Mouse (Mus musculus): ENCODE data around the gene Sh3d21. TPM values are rescaled to one million over a fixed set of nuclear protein-coding genes. Genes with fewer than 3 reads are reported as not detected.

Sh3d21 gene
- total and polyA plus RNA-seq, 3 experiments, result 1.5 to 2.7 (median 2.0) TPM

DNA sequence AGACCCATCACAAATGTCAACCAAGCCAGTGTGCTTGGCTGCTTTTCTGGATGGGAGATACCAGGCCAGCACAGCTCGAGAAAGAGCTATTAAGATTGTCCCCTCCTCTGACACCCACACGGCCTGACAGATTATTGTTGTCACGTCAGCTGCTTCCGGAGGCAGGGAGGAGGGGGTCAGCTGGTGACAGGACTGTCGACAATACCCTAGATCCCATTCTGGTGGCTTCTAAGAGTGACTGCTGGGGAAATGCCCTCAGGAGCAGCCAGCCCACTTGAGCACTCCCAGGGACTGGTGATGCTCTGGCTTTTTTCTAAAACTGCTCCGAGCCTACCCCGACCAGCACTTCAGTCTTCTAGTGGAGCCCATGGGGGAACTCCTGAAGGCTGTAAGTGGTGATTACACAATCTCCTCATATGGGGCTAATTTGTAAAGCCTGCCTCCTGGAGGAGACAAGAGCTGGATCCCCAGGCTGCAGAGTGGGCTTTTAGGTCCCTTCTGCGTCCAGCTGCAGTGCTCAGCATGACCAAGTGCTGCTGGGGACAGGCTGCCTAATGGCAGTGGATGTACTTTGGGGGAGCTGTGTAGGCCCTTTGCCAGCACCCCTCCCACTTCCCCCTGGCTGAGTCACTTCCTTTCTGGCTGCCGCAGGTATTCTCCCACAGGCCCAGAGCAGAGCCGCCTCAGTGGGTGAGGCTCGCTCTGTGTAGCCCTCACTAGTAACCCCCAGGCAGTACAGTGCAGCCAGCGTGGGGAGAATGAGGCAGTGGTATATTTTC lies 52.7 kb downstream of the Sh3d21 start:
- Histone ChIP-seq H3K36me3 (ENCODE audit: control insufficient read depth, insufficient read depth, low read length) (peaks cover 8% of the 10 kb centered on the region; the same call in 1 of the 2 replicates), H3K4me1 (ENCODE audit: control insufficient read depth, insufficient read depth, low read length) (peaks cover 47% of the 10 kb centered on the region), H3K9ac (ENCODE audit: low read depth, low read length) (peak overlapping the region; percentile 41), H3K4me3 (peak overlapping the region; percentile 40), H3K79me2 (replicated peaks; ENCODE audit: control insufficient read depth, insufficient read depth, low read length) (peaks cover 3% of the 10 kb centered on the region), H3K27ac (peak overlapping the region; percentile 97), H3K27me3 (ENCODE audit: control insufficient read depth, insufficient read depth, low read length) (no peaks in the 10 kb centered on the region)
- intact Hi-C loops (cut with DNase I), result no loop called here
- TF ChIP-seq CTCF (IDR thresholded peaks at IDR 0.05) (peak; percentile 52), EP300 (IDR thresholded peaks at IDR 0.05; ENCODE audit: insufficient read depth, low read depth, low read length) (peak; percentile 77), POLR2A (IDR thresholded peaks at IDR 0.05; ENCODE audit: insufficient read depth, low read depth, low read length) (peak; percentile 92)
- DNase-seq, result peak; percentile 92 to 93
- under 1% methylated on average over 12 of the region's 12 CpGs for WGBS

GRCm38 (mm10) chr4:126109613-126110373 lies 53.5 kb downstream of the Sh3d21 start:
- TF ChIP-seq EP300 (IDR thresholded peaks at IDR 0.05; ENCODE audit: insufficient read depth, low read depth, low read length) (no peak), CTCF (IDR thresholded peaks at IDR 0.05) (no peak), POLR2A (IDR thresholded peaks at IDR 0.05; ENCODE audit: insufficient read depth, low read depth, low read length) (no peak)
- peak overlapping the region; percentile 26 for H3K9ac ChIP-seq (ENCODE audit: low read depth, low read length)
- H3K4me1 ChIP-seq (ENCODE audit: control insufficient read depth, insufficient read depth, low read length), result peaks cover 49% of the 10 kb centered on the region
- intact Hi-C loops (cut with DNase I), result no loop called here
- no peaks in the 10 kb centered on the region for H3K27me3 ChIP-seq (ENCODE audit: control insufficient read depth, insufficient read depth, low read length)
- 22% methylated on average over 10 of the region's 10 CpGs for WGBS
- peaks cover 3% of the 10 kb centered on the region for H3K79me2 ChIP-seq (replicated peaks; ENCODE audit: control insufficient read depth, insufficient read depth, low read length)
- peak overlapping the region; percentile 97 for H3K27ac ChIP-seq
- peak overlapping the region; percentile 40 for H3K4me3 ChIP-seq
- no peak for DNase-seq
- H3K36me3 ChIP-seq (ENCODE audit: control insufficient read depth, insufficient read depth, low read length), result peaks cover 8% of the 10 kb centered on the region; the same call in 1 of the 2 replicates

DNA sequence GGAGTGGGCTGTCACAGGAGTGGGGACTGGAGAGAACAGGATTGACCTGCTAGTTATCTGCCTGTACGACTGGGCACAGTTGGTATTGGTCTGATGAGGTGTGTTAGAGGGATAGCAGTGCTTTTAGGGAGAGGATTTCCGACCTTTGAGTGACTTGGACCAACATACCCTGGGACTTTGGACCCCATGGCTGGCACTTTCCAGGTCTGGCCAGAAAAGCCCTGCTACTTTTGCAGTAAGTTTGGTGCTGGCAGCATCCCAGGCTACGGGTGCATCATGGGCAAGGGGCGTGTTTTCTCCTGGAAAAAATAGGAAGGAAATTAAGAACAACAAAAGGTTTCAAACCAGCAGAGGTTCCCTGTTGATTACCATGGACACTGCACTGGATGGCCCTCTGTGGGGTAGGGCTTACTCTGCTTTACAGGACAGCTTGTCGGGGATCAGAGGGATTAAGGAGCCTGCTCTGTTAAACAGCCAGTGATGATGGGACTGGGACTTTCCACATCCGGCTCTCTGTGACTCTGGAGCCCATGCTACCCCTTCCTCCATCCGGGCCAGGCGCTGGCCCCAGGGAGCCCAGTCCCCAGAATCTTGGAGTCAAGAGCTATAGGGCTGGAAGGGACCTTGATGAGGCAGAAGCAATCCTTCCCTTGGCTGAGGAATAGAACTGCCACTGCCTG lies 55.1 kb downstream of the Sh3d21 start:
- Histone ChIP-seq H3K27ac (peak overlapping the region; percentile 97), H3K9ac (ENCODE audit: low read depth, low read length) (0 out of 2 replicates have a peak overlapping the region, but pooled peaks have one; percentile 12), H3K4me1 (ENCODE audit: control insufficient read depth, insufficient read depth, low read length) (peaks cover 42% of the 10 kb centered on the region), H3K27me3 (ENCODE audit: control insufficient read depth, insufficient read depth, low read length) (no peaks in the 10 kb centered on the region), H3K4me3 (no peak overlapping the region), H3K36me3 (ENCODE audit: control insufficient read depth, insufficient read depth, low read length) (peaks cover 8% of the 10 kb centered on the region; the same call in 1 of the 2 replicates), H3K79me2 (replicated peaks; ENCODE audit: control insufficient read depth, insufficient read depth, low read length) (peaks cover 2% of the 10 kb centered on the region)
- DNase-seq, result peak in 1 of 2 experiments; percentile 36
- TF ChIP-seq CTCF (IDR thresholded peaks at IDR 0.05) (no peak), POLR2A (IDR thresholded peaks at IDR 0.05; ENCODE audit: insufficient read depth, low read depth, low read length) (0 out of 2 replicates have a peak, but pooled peaks have one; percentile 43)
- intact Hi-C loops (cut with DNase I), result no loop called here
- WGBS, result 29% methylated on average over 8 of the region's 8 CpGs

DNA sequence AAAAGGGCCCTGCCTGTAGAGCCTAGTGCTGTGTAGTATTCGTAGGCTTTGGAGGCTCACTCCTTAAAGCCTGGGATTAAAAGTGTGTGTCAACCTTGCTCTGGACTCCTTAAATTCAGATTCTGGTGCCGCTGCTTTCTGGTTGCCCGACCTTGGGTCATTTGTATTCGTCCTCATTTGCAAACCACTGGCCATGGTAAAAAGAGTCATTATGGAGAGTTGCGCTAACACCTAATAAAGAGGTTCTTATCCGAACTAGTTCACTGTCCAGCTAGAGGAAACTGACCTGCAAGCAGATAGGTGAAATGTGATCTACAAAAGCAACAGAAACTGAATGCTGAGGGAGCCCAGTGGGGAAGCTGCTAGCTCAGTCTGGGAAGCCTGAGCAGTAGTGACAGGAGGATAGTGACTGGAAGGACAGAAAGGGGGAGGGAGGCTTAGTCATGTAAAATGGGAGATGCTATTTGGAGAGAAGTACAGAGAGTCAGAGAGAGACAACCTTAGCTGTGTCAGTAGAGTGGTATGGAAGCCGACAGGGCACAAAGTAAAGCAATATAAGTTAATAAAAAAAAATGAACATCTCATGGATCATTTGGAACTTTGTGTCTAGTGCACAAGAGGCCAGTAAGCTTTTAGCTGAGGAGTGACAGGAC lies 58.0 kb downstream of the Sh3d21 start:
- intact Hi-C loops (cut with DNase I), result no loop called here
- TF ChIP-seq EP300 (IDR thresholded peaks at IDR 0.05; ENCODE audit: insufficient read depth, low read depth, low read length) (no peak), POLR2A (IDR thresholded peaks at IDR 0.05; ENCODE audit: insufficient read depth, low read depth, low read length) (no peak), CTCF (IDR thresholded peaks at IDR 0.05) (no peak)
- peaks cover 10% of the 10 kb centered on the region; the same call in 1 of the 2 replicates for H3K36me3 ChIP-seq (ENCODE audit: control insufficient read depth, insufficient read depth, low read length)
- H3K27ac ChIP-seq, result no peak overlapping the region; the same call in 1 of the 2 replicates
- H3K27me3 ChIP-seq (ENCODE audit: control insufficient read depth, insufficient read depth, low read length), result no peaks in the 10 kb centered on the region
- 65% methylated on average over 7 of the region's 7 CpGs for WGBS
- H3K79me2 ChIP-seq (replicated peaks; ENCODE audit: control insufficient read depth, insufficient read depth, low read length), result peaks cover 2% of the 10 kb centered on the region; the same call in 1 of the 2 replicates
- DNase-seq, result no peak
- peak overlapping the region; percentile 96; the same call in 1 of the 2 replicates for H3K4me3 ChIP-seq
- H3K9ac ChIP-seq (ENCODE audit: low read depth, low read length), result no peak overlapping the region
- peaks cover 34% of the 10 kb centered on the region for H3K4me1 ChIP-seq (ENCODE audit: control insufficient read depth, insufficient read depth, low read length)

All from heart, adult 2 months (tissue).